Mouse (Mus musculus) neural tube, embryonic 11.5 days (tissue): ENCODE data around the gene Prr5. TPM values are rescaled to one million over a fixed set of nuclear protein-coding genes. Genes with fewer than 3 reads are reported as not detected.

Experiments used
- ATAC-seq: fragments of 200-750 bp; cut with Nextera tagmentation; 2 replicates; pipeline ENCODE4 v1.8.0; 2017; ENCODE audit warnings: moderate number of reproducible peaks, mild to moderate bottlenecking, moderate TSS enrichment, moderate library complexity; ENCODE audit not compliant: insufficient read depth, low FRiP score, low TSS enrichment
- DNase-seq: peaks from one replicate; pipeline ENCODE4 v3.0.0-alpha.2; 2015; ENCODE audit warnings: low spot score
- H3K27ac ChIP-seq: fragments of 300-500 bp; sonication (generic); 2 replicates; pipeline ENCODE4 v1.5.1; 2014; ENCODE audit warnings: low read depth, mild to moderate bottlenecking, low read length
- H3K27me3 ChIP-seq: fragments of 300-500 bp; sonication (generic); 2 replicates; pipeline ENCODE4 v1.6.1; 2014; ENCODE audit warnings: mild to moderate bottlenecking, low read length, mixed read lengths; ENCODE audit not compliant: control insufficient read depth, insufficient read depth
- H3K36me3 ChIP-seq: fragments of 300-500 bp; sonication (generic); 2 replicates; pipeline ENCODE4 v1.6.1; 2014; ENCODE audit warnings: mild to moderate bottlenecking, low read length, moderate library complexity, mixed read lengths; ENCODE audit not compliant: control insufficient read depth, insufficient read depth
- H3K4me1 ChIP-seq: fragments of 300-500 bp; sonication (generic); 2 replicates; pipeline ENCODE4 v1.6.1; 2014; ENCODE audit warnings: low read length, mixed read lengths; ENCODE audit not compliant: control insufficient read depth, insufficient read depth
- H3K4me2 ChIP-seq: fragments of 300-500 bp; sonication (generic); 2 replicates; pipeline ENCODE4 v1.6.1; 2014; ENCODE audit warnings: low read depth, mild to moderate bottlenecking, moderate library complexity
- H3K4me3 ChIP-seq: fragments of 300-500 bp; sonication (generic); 2 replicates; pipeline ENCODE4 v1.5.1; 2014; ENCODE audit warnings: low read depth, low read length
- H3K9ac ChIP-seq: fragments of 300-500 bp; sonication (generic); 2 replicates; pipeline ENCODE4 v1.6.1; 2014; ENCODE audit warnings: mild to moderate bottlenecking, low read length
- H3K9me3 ChIP-seq: fragments of 300-500 bp; sonication (generic); 2 replicates; pipeline ENCODE4 v1.6.1; 2016; ENCODE audit warnings: low read length; ENCODE audit not compliant: control insufficient read depth
- WGBS: fragments of 180-500 bp; shearing (Covaris S2); extraction: QIAGEN DNeasy Blood & Tissue Kit; methylation state at CpG from one replicate; pipeline ENCODE4 v1.1.7; 2014; 5-methylcytosine and 5-hydroxymethylcytosine counted together
- polyA plus RNA-seq: library from polyadenylated mRNA; unstranded; fragments of >200 nt; fragmentation: Nextera tagmentation; extraction: Ambion mirVana; gene quantifications from 2 replicates; pipeline ENCODE4 v1.2.1, GENCODE M21; 2014

The Prr5 gene
- polyA plus RNA-seq, 1 experiment from 2014 or later = 19.3 TPM

GRCm38 (mm10) chr15:84691513-84691912, 22.1 kb downstream of the Prr5 start:
- H3K27ac ChIP-seq = no peak overlapping the region
- H3K9ac ChIP-seq = no peak overlapping the region
- no peaks in the 10 kb centered on the region for H3K4me1 ChIP-seq
- no peak overlapping the region for H3K4me3 ChIP-seq
- no peaks in the 10 kb centered on the region for H3K27me3 ChIP-seq
- no peak for DNase-seq
- 92% methylated on average over 6 of the region's 6 CpGs for WGBS
- H3K4me2 ChIP-seq = no peak overlapping the region
- H3K9me3 ChIP-seq = no peaks in the 10 kb centered on the region
- no peaks in the 10 kb centered on the region; the same call in 1 of the 2 replicates for H3K36me3 ChIP-seq
- ATAC-seq = no peak

- no peak overlapping the region for H3K4me3 ChIP-seq
- DNase-seq (no peak), ATAC-seq (no peak)
- no peak overlapping the region for H3K4me2 ChIP-seq
- no peaks in the 10 kb centered on the region for H3K27me3 ChIP-seq
- no peak overlapping the region for H3K9ac ChIP-seq
- 95% methylated on average over 7 of the region's 7 CpGs for WGBS
- H3K27ac ChIP-seq = no peak overlapping the region
- no peaks in the 10 kb centered on the region for H3K4me1 ChIP-seq
- no peaks in the 10 kb centered on the region for H3K9me3 ChIP-seq
- no peaks in the 10 kb centered on the region; the same call in 1 of the 2 replicates for H3K36me3 ChIP-seq
Measured at GRCm38 (mm10) chr15:84692645-84693044, 23.2 kb downstream of the Prr5 start.

DNA sequence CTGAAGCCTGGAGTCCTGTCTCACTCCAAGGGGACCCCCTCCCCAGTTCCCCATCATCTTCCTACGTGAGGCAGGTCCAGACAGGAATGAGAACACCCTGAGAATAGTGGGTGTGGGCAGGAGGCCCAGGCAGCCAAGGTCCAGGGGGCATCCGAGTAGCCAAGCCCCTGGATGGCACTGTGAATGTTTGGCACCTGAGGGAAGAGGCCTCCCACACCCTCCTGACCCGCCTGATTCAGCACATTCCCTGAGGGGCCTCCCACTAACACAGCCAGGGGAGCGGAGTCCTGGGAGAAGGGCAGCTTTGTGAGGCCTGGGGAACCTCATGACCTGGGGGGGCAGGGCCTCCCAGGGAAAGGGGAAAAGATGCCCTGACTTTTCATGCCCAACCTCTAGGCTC, 26.6 kb downstream of the Prr5 start:
- Histone ChIP-seq H3K27ac (no peak overlapping the region), H3K4me3 (no peak overlapping the region), H3K36me3 (no peaks in the 10 kb centered on the region; the same call in 1 of the 2 replicates), H3K4me2 (no peak overlapping the region), H3K4me1 (no peaks in the 10 kb centered on the region), H3K27me3 (no peaks in the 10 kb centered on the region), H3K9me3 (no peaks in the 10 kb centered on the region), H3K9ac (no peak overlapping the region)
- no peak for ATAC-seq
- DNase-seq = no peak
- WGBS = 80% methylated on average over 4 of the region's 4 CpGs

- Histone ChIP-seq H3K27me3 (no peaks in the 10 kb centered on the region), H3K4me2 (no peak overlapping the region), H3K4me1 (no peaks in the 10 kb centered on the region), H3K4me3 (no peak overlapping the region), H3K27ac (no peak overlapping the region), H3K9ac (no peak overlapping the region; the same call in 1 of the 2 replicates), H3K9me3 (no peaks in the 10 kb centered on the region), H3K36me3 (no peaks in the 10 kb centered on the region; the same call in 1 of the 2 replicates)
- no peak for ATAC-seq
- 80% methylated on average over 11 of the region's 11 CpGs for WGBS
- DNase-seq = no peak
Measured at GRCm38 (mm10) chr15:84697611-84698011, 28.2 kb downstream of the Prr5 start.

DNA sequence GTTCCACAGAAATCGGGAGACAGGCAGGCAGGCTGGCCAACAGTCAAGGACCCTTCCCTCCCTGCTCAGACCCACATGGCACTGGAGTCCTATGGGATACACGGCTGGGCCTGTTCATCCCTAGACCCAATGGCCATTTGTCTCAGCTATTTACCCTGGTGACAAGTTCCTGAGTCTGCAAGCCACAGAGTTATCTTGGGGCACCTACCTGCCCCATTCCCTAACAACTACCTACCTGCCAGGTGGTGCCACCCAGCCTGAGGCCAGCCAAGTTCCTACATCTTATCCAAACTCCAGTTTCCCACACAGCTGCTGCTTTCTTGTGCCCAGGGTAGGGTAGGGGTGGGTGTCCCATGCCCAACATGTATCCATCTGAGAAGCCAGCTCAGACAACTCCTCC, 28.8 kb downstream of the Prr5 start:
- Histone ChIP-seq H3K9ac (no peak overlapping the region), H3K27ac (no peak overlapping the region), H3K4me1 (no peaks in the 10 kb centered on the region), H3K36me3 (no peaks in the 10 kb centered on the region), H3K4me3 (no peak overlapping the region), H3K9me3 (no peaks in the 10 kb centered on the region), H3K27me3 (no peaks in the 10 kb centered on the region), H3K4me2 (no peak overlapping the region)
- 76% methylated on average over 2 of the region's 2 CpGs for WGBS
- DNase-seq = no peak
- ATAC-seq = no peak

GRCm38 (mm10) chr15:84700147-84700794, 30.9 kb downstream of the Prr5 start:
- Histone ChIP-seq H3K4me2 (no peak overlapping the region), H3K9me3 (no peaks in the 10 kb centered on the region), H3K27me3 (no peaks in the 10 kb centered on the region), H3K9ac (no peak overlapping the region), H3K36me3 (no peaks in the 10 kb centered on the region), H3K4me3 (no peak overlapping the region), H3K4me1 (no peaks in the 10 kb centered on the region), H3K27ac (no peak overlapping the region)
- DNase-seq = peak; percentile 78
- no peak for ATAC-seq
- WGBS = 50% methylated on average over 6 of the region's 6 CpGs

- Histone ChIP-seq H3K9ac (no peak overlapping the region), H3K4me1 (no peaks in the 10 kb centered on the region), H3K9me3 (no peaks in the 10 kb centered on the region), H3K27ac (no peak overlapping the region), H3K27me3 (no peaks in the 10 kb centered on the region), H3K4me3 (no peak overlapping the region), H3K36me3 (no peaks in the 10 kb centered on the region), H3K4me2 (no peak overlapping the region)
- peak; percentile 28 for DNase-seq
- ATAC-seq = no peak
- 30% methylated on average over 4 of the region's 4 CpGs for WGBS
Measured at GRCm38 (mm10) chr15:84701947-84702346, 32.5 kb downstream of the Prr5 start.

- Histone ChIP-seq H3K9ac (no peak overlapping the region), H3K9me3 (no peaks in the 10 kb centered on the region), H3K4me2 (no peak overlapping the region), H3K4me1 (no peaks in the 10 kb centered on the region), H3K4me3 (no peak overlapping the region), H3K36me3 (no peaks in the 10 kb centered on the region), H3K27me3 (no peaks in the 10 kb centered on the region), H3K27ac (no peak overlapping the region)
- 89% methylated on average over 29 of the region's 29 CpGs for WGBS
- ATAC-seq (no peak), DNase-seq (no peak)
Measured at GRCm38 (mm10) chr15:84702391-84703345, 33.2 kb downstream of the Prr5 start.
